Comparison of ENCODE assay signal across 13 mouse cellular contexts in the genomic region with DNA sequence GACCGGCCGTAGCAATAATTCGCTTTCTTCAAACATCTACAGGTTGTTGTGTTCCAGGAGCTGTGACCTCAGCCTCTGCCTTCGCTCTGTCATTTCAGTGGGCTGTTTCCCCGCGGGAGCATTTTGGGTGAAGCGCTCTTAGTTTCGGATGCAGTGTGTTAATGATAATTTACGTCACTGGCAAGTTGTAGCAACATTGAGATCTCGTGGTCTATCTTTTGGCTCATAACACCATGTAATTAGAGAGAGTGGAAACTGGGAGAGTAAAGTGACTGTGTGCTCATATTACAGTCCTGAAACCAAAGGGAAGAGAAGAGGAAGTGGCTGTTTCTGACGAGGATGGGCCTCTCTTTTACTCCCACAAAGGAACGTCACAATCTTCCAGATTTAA.
DNase-seq lines count a peak whose midpoint lies in the region; ATAC-seq and TF ChIP-seq lines count a peak whose summit lies in the region.
"Had no signal": no experiment of that assay in that cellular context is flagged by ENCODE, and none has a peak within 500 bp of the region (broad histone marks: within the 10 kb centered on the region; RNA-seq: fewer than 3 reads in every experiment).

No protein-coding gene starts in this region.

- H3K4me3 ChIP-seq in brown adipose tissue, adult 24 weeks (ENCODE audit: insufficient read depth, low read depth, low read length), result no peak overlapping the region
- H3K4me3 ChIP-seq in intestine, postnatal 0 days (ENCODE audit: low read depth, low read length), result no peak overlapping the region

- no peaks in the 10 kb centered on the region for H3K27me3 ChIP-seq in intestine, postnatal 0 days (replicated peaks; ENCODE audit: control insufficient read depth, insufficient read depth, low read length)

- H3K4me2 ChIP-seq in intestine, postnatal 0 days (replicated peaks; ENCODE audit: low read depth), result no peak overlapping the region
- H3K4me2 ChIP-seq: hindbrain, embryonic 14.5 days had no signal

- no peaks in the 10 kb centered on the region for H3K36me3 ChIP-seq in intestine, postnatal 0 days (ENCODE audit: control insufficient read depth, insufficient read depth)

- WGBS in intestine, postnatal 0 days, result 79% methylated on average over 12 of the region's 12 CpGs

- H3K27ac ChIP-seq in brown adipose tissue, adult 24 weeks (replicated peaks; ENCODE audit: low read depth, low read length), result peak overlapping the region; percentile 31; the same call in 1 of the 2 replicates
- H3K27ac ChIP-seq in intestine, postnatal 0 days (ENCODE audit: low read depth, low read length), result no peak overlapping the region
- H3K27ac ChIP-seq: hindbrain, embryonic 14.5 days had no signal

- no peak for ATAC-seq in intestine, postnatal 0 days

- no peaks in the 10 kb centered on the region for H3K9me3 ChIP-seq in intestine, postnatal 0 days (ENCODE audit: control insufficient read depth)

- peaks cover 22% of the 10 kb centered on the region for H3K4me1 ChIP-seq in brown adipose tissue, adult 24 weeks (ENCODE audit: control insufficient read depth, insufficient read depth, insufficient read length, low read length)
- H3K4me1 ChIP-seq in intestine, postnatal 0 days (replicated peaks; ENCODE audit: control insufficient read depth, insufficient read depth, low read length), result peaks cover 7% of the 10 kb centered on the region; the same call in 1 of the 2 replicates

- H3K9ac ChIP-seq in intestine, postnatal 0 days (ENCODE audit: low read depth, low read length), result no peak overlapping the region
- H3K9ac ChIP-seq: hindbrain, embryonic 14.5 days had no signal

- DNase-seq in kidney, adult 18-20 months, result peak; percentile 28
- DNase-seq in kidney, postnatal 36 days, result no peak
- peak; percentile 75 to 76 for DNase-seq in B cell, adult 2 months
- peak; percentile 61 for DNase-seq in induced T-regulatory cell, adult 2 months (ENCODE audit: low read depth)
- no peak for DNase-seq in adipocyte (ENCODE audit: low spot score)
- DNase-seq in thymus, postnatal 0 days (ENCODE audit: low spot score), result no peak
- DNase-seq: cerebellum, postnatal 25 days; left cerebral cortex, postnatal 4 days; lung, adult 2 months; thymus, postnatal 36 days had no signal

- no peak for TF ChIP-seq CTCF in intestine, postnatal 0 days (IDR thresholded peaks at IDR 0.05; ENCODE audit: low read depth)

Comparison
In these comparisons a context has a peak if more than half of its experiments do, and no peak if none do; other contexts are left out.
1. DNase-seq: peak in kidney, adult 18-20 months (single experiment), B cell, adult 2 months (2 of 2) and induced T-regulatory cell, adult 2 months (single experiment); none in kidney, postnatal 36 days (0 of 2), adipocyte (single experiment) and thymus, postnatal 0 days (single experiment).